Mouse (Mus musculus) heart, embryonic 12.5 days (tissue): Measurements from ENCODE around the gene Oas3. TPM values are rescaled to one million over a fixed set of nuclear protein-coding genes. Genes with fewer than 3 reads are reported as not detected.

Source experiments
- ATAC-seq: fragments of 200-750 bp; cut with Nextera tagmentation; 2 replicates; pipeline ENCODE4 v1.8.0; 2017; ENCODE audit warnings: moderate TSS enrichment, moderate library complexity; ENCODE audit not compliant: insufficient number of reproducible peaks, low FRiP score
- H3K27ac ChIP-seq: fragments of 300-500 bp; sonication (generic); 2 replicates; pipeline ENCODE4 v1.5.1; 2016; ENCODE audit warnings: mild to moderate bottlenecking, moderate library complexity; ENCODE audit not compliant: poor library complexity, severe bottlenecking
- H3K27me3 ChIP-seq: fragments of 300-500 bp; sonication (generic); replicated peaks from 2 replicates; pipeline ENCODE4 v1.6.1; 2016; ENCODE audit warnings: mild to moderate bottlenecking, moderate library complexity
- H3K36me3 ChIP-seq: fragments of 300-500 bp; sonication (generic); 2 replicates; pipeline ENCODE4 v1.6.1; 2016; ENCODE audit warnings: mild to moderate bottlenecking, moderate library complexity
- H3K4me1 ChIP-seq: fragments of 300-500 bp; sonication (generic); replicated peaks from 2 replicates; pipeline ENCODE4 v1.6.1; 2016; ENCODE audit warnings: mild to moderate bottlenecking
- H3K4me2 ChIP-seq: fragments of 300-500 bp; sonication (generic); 2 replicates; pipeline ENCODE4 v1.6.1; 2016; ENCODE audit warnings: mild to moderate bottlenecking, moderate library complexity
- H3K4me3 ChIP-seq: fragments of 300-500 bp; sonication (generic); 2 replicates; pipeline ENCODE4 v1.5.1; 2016; ENCODE audit warnings: mild to moderate bottlenecking
- H3K9ac ChIP-seq: fragments of 300-500 bp; sonication (generic); 2 replicates; pipeline ENCODE4 v1.6.1; 2016; ENCODE audit warnings: mild to moderate bottlenecking, moderate library complexity
- H3K9me3 ChIP-seq: fragments of 300-500 bp; sonication (generic); replicated peaks from 2 replicates; pipeline ENCODE4 v1.6.1; 2016; ENCODE audit warnings: mild to moderate bottlenecking, moderate library complexity
- WGBS: fragments of 180-500 bp; shearing (Covaris S2); methylation state at CpG from one replicate; pipeline ENCODE4 v1.1.7; 2016; 5-methylcytosine and 5-hydroxymethylcytosine counted together
- polyA plus RNA-seq: library from polyadenylated mRNA; unstranded; fragments of >200 nt; fragmentation: Nextera tagmentation; extraction: Ambion mirVana; gene quantifications from 2 replicates; pipeline ENCODE4 v1.2.1, GENCODE M21; 2016

Gene Oas3
- polyA plus RNA-seq, 1 experiment from 2014 or later, result 0.33 TPM

GRCm38 (mm10) chr5:120793043-120793442, 15.6 kb upstream of the Oas3 start:
- H3K27me3 ChIP-seq, result peaks cover 33% of the 10 kb centered on the region

DNA sequence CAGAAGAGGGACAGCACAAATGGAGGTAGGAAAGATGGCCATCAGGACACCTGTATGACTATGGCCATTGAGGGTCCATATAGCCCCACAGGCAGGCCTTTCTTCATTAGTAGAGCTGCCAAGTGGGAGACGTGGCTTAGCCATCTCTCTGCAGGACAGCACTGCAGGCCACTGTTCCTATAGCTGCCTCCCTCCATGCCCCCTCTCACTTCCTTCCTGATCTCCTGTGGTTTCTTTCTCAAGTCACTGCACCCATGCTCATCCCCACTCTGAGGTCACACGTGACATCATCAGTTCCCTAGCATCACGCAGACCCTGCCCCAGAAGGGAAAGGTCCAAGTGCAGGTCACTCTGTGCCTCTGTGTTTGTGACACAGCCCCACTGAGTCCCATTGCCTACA, 9.6 kb upstream of the Oas3 start:
- whole genome bisulfite sequencing, result 58% methylated on average over 3 of the region's 3 CpGs
- H3K36me3 ChIP-seq, result no peaks in the 10 kb centered on the region
- ATAC-seq, result no peak

More at GRCm38 (mm10) chr5:120793043-120793442, 15.6 kb upstream of the Oas3 start:
- whole genome bisulfite sequencing, result 31% methylated on average over 2 of the region's 2 CpGs
- Histone ChIP-seq H3K9me3 (no peaks in the 10 kb centered on the region; the same call in 1 of the 2 replicates), H3K27ac (no peak overlapping the region), H3K4me1 (no peaks in the 10 kb centered on the region), H3K36me3 (no peaks in the 10 kb centered on the region), H3K4me3 (no peak overlapping the region), H3K9ac (no peak overlapping the region), H3K4me2 (no peak overlapping the region)
- ATAC-seq, result no peak

DNA sequence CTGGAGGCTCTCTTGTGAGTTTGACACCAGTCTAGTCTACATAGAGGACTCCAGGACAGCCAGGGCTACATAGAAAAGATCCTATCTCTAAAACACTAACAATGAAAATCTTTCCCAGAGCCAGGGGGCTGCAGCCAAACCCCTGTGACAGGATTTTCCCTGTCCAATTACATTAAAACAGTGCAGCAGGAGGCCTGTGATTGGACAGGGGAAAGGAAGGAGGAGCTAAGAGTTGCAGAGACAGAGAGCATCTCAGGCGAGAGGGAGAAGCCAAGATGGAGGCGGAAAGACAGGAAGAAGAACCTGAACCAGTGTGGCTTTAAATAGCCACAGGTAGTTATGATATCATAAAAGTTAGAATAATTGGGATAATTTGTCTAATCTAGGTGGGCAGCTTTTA, 5.0 kb upstream of the Oas3 start:
- H3K27me3 ChIP-seq, result peaks cover 7% of the 10 kb centered on the region; the same call in 1 of the 2 replicates
- H3K4me3 ChIP-seq, result no peak overlapping the region
- no peak for ATAC-seq
- peaks cover 21% of the 10 kb centered on the region for H3K4me1 ChIP-seq
- H3K9me3 ChIP-seq, result 0 out of 2 replicates have a peak, but pooled peaks cover 4% of the 10 kb centered on the region
- WGBS, result 77% methylated on average over 2 of the region's 2 CpGs
- no peak overlapping the region for H3K27ac ChIP-seq
- H3K4me2 ChIP-seq, result no peak overlapping the region
- H3K9ac ChIP-seq, result no peak overlapping the region
- H3K36me3 ChIP-seq, result no peaks in the 10 kb centered on the region

More for the DNA sequence above, 9.6 kb upstream of the Oas3 start:
- Histone ChIP-seq H3K4me2 (no peak overlapping the region), H3K4me1 (no peaks in the 10 kb centered on the region), H3K4me3 (no peak overlapping the region), H3K27ac (no peak overlapping the region), H3K9ac (no peak overlapping the region), H3K27me3 (peaks cover 25% of the 10 kb centered on the region), H3K9me3 (peaks cover 4% of the 10 kb centered on the region; the same call in 1 of the 2 replicates)

- 94% methylated on average over 1 of the region's 1 CpGs for WGBS
- H3K27ac ChIP-seq, result no peak overlapping the region
- peaks cover 24% of the 10 kb centered on the region for H3K4me1 ChIP-seq
- ATAC-seq, result no peak
- 0 out of 2 replicates have a peak, but pooled peaks cover 4% of the 10 kb centered on the region for H3K9me3 ChIP-seq
- no peak overlapping the region for H3K4me3 ChIP-seq
- H3K9ac ChIP-seq, result no peak overlapping the region
- no peaks in the 10 kb centered on the region for H3K36me3 ChIP-seq
- H3K4me2 ChIP-seq, result no peak overlapping the region
- H3K27me3 ChIP-seq, result 0 out of 2 replicates have a peak, but pooled peaks cover 3% of the 10 kb centered on the region
Observed at GRCm38 (mm10) chr5:120781646-120782045, 4.2 kb upstream of the Oas3 start.

DNA sequence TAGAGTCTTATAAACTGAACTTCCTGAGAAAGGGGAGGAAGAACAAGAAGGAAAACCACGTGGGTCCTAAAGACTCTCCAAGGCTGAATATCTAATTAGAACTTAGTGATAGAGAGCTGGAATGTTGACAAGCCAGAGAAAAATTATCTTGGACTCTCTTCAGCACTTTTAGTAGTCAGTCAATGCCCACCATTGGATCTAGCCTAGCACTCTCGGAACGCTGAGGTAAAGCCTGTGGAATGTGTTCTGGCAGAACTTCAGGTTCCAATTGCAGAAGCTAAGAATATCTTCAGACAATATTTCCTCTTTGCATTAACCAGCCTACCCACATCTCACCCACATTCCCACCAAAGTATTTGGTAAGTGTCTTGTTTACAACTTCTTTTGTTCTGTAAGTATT, 2.5 kb upstream of the Oas3 start:
- no peak overlapping the region for H3K4me2 ChIP-seq
- 0 out of 2 replicates have a peak, but pooled peaks cover 3% of the 10 kb centered on the region for H3K27me3 ChIP-seq
- no peak overlapping the region for H3K9ac ChIP-seq
- no peaks in the 10 kb centered on the region for H3K36me3 ChIP-seq
- whole genome bisulfite sequencing, result 14% methylated on average over 3 of the region's 3 CpGs
- H3K9me3 ChIP-seq, result 0 out of 2 replicates have a peak, but pooled peaks cover 4% of the 10 kb centered on the region
- no peak overlapping the region for H3K4me3 ChIP-seq
- peaks cover 37% of the 10 kb centered on the region for H3K4me1 ChIP-seq
- ATAC-seq, result no peak
- no peak overlapping the region for H3K27ac ChIP-seq

DNA sequence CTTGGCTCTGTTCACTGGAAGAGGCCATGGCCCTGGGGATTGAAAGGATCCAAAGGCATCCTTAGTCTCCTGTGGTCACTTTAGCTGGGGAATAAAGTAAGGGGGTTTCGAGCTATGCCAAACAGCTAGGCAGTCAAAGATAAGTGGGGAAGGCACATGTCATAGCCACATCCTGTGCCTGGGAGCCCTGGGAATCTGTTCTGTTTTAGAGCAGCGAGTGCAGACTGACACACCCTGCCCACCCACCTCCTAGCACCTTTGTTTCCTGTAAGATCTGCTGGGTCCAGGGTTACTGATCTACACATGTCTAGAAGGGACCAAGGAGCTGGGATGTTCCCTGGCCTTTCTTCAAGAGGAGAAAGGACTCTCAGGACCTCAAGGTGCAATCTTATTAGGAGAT, 1.5 kb upstream of the Oas3 start:
- no peaks in the 10 kb centered on the region for H3K36me3 ChIP-seq
- 0 out of 2 replicates have a peak, but pooled peaks cover 3% of the 10 kb centered on the region for H3K27me3 ChIP-seq
- H3K27ac ChIP-seq, result no peak overlapping the region
- no peak overlapping the region for H3K4me3 ChIP-seq
- ATAC-seq, result no peak
- H3K9ac ChIP-seq, result no peak overlapping the region
- no peak overlapping the region for H3K4me2 ChIP-seq
- peaks cover 43% of the 10 kb centered on the region for H3K4me1 ChIP-seq
- H3K9me3 ChIP-seq, result 0 out of 2 replicates have a peak, but pooled peaks cover 4% of the 10 kb centered on the region
- 39% methylated on average over 2 of the region's 2 CpGs for WGBS

DNA sequence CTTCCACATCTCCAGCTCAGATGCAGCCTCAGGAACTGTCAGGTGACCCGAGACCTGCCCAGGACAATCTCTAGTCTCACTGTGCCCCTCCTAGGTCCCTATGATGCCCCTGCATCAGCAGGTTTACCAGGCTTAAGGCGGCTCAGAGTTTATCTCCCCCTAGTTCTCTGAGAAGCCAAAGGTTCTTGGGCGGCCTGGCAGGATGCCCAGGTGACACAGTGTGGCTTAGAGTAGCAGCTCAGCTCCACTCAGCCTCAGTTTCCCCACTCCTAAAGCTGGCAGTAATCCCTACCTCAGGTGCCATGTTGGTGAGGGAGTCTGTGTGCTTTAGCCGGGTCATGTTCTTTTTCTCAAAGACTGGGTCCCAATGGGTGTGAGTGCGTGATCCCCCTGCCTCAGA, 660 bp downstream of the Oas3 start:
- Histone ChIP-seq H3K9ac (no peak overlapping the region), H3K4me1 (peaks cover 43% of the 10 kb centered on the region), H3K9me3 (no peaks in the 10 kb centered on the region), H3K27me3 (no peaks in the 10 kb centered on the region), H3K36me3 (no peaks in the 10 kb centered on the region), H3K27ac (no peak overlapping the region), H3K4me2 (no peak overlapping the region), H3K4me3 (no peak overlapping the region)
- ATAC-seq, result no peak
- 75% methylated on average over 5 of the region's 5 CpGs for WGBS

- no peaks in the 10 kb centered on the region for H3K9me3 ChIP-seq
- H3K9ac ChIP-seq, result no peak overlapping the region
- ATAC-seq, result no peak
- H3K36me3 ChIP-seq, result no peaks in the 10 kb centered on the region
- H3K27me3 ChIP-seq, result no peaks in the 10 kb centered on the region
- H3K4me2 ChIP-seq, result no peak overlapping the region
- H3K4me1 ChIP-seq, result peaks cover 38% of the 10 kb centered on the region
- H3K4me3 ChIP-seq, result no peak overlapping the region
- WGBS, result 50% methylated on average over 14 of the region's 14 CpGs
- H3K27ac ChIP-seq, result no peak overlapping the region
Observed at GRCm38 (mm10) chr5:120775287-120775985, 2.0 kb downstream of the Oas3 start.

DNA sequence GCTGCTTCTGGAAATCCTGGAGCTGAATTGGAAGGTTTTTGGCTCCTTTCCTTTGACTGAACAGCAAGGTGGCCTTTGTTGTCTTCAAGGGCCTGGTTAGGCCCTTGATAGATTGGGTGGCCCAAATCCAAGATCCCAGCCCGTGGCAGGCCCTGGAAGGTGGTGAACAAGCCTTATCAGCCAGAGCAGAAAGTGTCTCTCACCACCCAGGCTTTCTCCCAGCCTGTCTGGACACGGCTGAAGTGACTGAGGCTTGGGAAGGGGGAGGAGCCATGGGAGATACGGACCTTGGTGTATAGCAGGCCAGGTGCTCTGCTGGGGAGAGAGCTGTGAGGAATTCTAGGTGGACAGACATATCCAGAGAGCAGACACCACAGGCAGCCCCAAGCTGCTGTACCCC, 8.1 kb downstream of the Oas3 start:
- Histone ChIP-seq H3K27ac (no peak overlapping the region), H3K36me3 (no peaks in the 10 kb centered on the region), H3K9me3 (no peaks in the 10 kb centered on the region; the same call in 1 of the 2 replicates), H3K4me2 (no peak overlapping the region), H3K9ac (no peak overlapping the region), H3K4me1 (0 out of 2 replicates have a peak, but pooled peaks cover under 1% of the 10 kb centered on the region), H3K4me3 (no peak overlapping the region), H3K27me3 (no peaks in the 10 kb centered on the region)
- WGBS, result 31% methylated on average over 3 of the region's 3 CpGs
- ATAC-seq, result 0 out of 2 replicates have a peak, but pooled peaks have one; percentile 38

- H3K9me3 ChIP-seq, result no peaks in the 10 kb centered on the region; the same call in 1 of the 2 replicates
- no peak for ATAC-seq
- H3K36me3 ChIP-seq, result no peaks in the 10 kb centered on the region
- H3K27me3 ChIP-seq, result peaks cover 19% of the 10 kb centered on the region
- H3K9ac ChIP-seq, result no peak overlapping the region
- 57% methylated on average over 8 of the region's 8 CpGs for WGBS
- H3K4me1 ChIP-seq, result peaks cover 8% of the 10 kb centered on the region
- no peak overlapping the region for H3K4me2 ChIP-seq
- no peak overlapping the region for H3K4me3 ChIP-seq
- no peak overlapping the region for H3K27ac ChIP-seq
Observed at GRCm38 (mm10) chr5:120765010-120765409, 12.5 kb downstream of the Oas3 start.

- H3K27ac ChIP-seq, result no peak overlapping the region
- WGBS, result 15% methylated on average over 6 of the region's 6 CpGs
- H3K4me2 ChIP-seq, result peak overlapping the region; percentile 33; the same call in 1 of the 2 replicates
- H3K9ac ChIP-seq, result no peak overlapping the region
- peaks cover 9% of the 10 kb centered on the region; the same call in 1 of the 2 replicates for H3K9me3 ChIP-seq
- H3K4me1 ChIP-seq, result peaks cover 8% of the 10 kb centered on the region
- ATAC-seq, result no peak
- H3K36me3 ChIP-seq, result no peaks in the 10 kb centered on the region
- no peak overlapping the region for H3K4me3 ChIP-seq
- H3K27me3 ChIP-seq, result peaks cover 33% of the 10 kb centered on the region
Observed at GRCm38 (mm10) chr5:120761901-120762300, 15.6 kb downstream of the Oas3 start.
